Mouse (Mus musculus) ES-Bruce4 (cell line): ENCODE measurements around the gene Dlgap3.

Experiments
- CTCF ChIP-seq: IDR thresholded peaks from one replicate; pipeline ENCODE4 v1.8.1; 2011; ENCODE audit warnings: low read depth, low read length
- POLR2A ChIP-seq: IDR thresholded peaks from one replicate; pipeline ENCODE4 v1.8.1; 2011; ENCODE audit warnings: low read length; ENCODE audit not compliant: insufficient read depth

DNA sequence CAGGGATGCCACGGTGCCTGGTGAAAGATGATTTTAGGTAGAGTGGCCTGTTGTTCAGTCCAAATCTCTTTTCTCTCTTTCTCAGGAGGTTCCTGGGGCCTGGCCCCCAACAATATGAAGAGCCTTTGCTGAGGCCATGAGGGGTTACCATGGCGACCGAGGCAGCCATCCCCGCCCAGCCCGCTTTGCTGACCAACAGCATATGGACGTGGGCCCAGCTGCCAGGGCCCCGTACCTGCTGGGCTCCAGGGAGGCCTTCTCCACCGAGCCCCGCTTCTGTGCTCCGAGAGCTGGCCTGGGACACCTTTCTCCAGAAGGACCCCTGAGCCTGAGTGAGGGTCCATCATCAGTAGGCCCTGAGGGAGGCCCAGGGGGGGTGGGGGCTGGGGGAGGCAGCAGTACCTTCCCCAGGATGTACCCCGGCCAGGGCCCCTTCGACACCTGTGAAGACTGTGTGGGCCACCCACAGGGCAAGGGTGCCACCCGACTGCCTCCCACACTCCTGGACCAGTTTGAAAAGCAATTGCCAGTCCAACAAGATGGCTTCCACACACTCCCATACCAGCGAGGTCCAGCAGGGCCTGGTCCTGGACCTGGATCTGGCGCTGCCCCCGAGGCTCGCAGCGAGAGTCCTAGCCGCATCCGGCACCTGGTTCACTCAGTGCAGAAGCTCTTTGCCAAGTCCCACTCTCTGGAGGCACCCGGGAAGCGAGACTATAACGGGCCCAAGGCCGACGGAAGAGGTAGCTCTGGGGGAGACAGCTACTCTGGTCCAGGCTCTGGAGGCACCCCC lies 25.7 kb downstream of the Dlgap3 start:
- no peak for TF ChIP-seq CTCF
- no peak for TF ChIP-seq POLR2A
